Mouse (Mus musculus): ENCODE measurements at regions not wholly inside any gene's neighbourhood (a gene's known extent, or its start where the extent isn't known, plus 50 kb on each side); places are given as distances from the start of the nearest gene placed in this dataset.

DNA sequence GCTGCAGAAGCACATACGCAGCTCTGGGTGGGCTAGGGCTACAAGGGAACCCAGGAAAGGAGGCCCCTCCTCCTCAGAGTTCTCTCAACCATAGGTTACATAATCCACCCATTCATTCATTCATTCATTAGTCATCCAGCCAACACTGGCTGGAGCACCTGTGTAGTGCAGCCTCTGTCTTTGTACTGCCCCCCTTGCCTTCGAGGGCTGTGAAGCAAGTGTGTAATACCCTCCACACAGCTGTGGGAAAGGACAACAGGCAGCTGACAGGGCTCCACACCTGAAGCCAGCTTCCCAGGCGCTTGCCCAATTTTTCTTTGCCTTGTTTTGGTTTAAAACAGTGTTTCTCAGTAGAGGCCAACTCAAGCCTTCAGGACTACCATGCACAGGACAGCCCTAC lies 285.0 kb upstream of the Runx1 start:
- no peak for TF ChIP-seq CTCF (IDR thresholded peaks at IDR 0.05; ENCODE audit: low read depth, low read length)
- no peak for TF ChIP-seq GATA2 (IDR thresholded peaks at IDR 0.05; ENCODE audit: borderline replicate concordance, low read depth, low read length)
- TF ChIP-seq GATA1 (IDR thresholded peaks at IDR 0.05; ENCODE audit: borderline replicate concordance, low read length) = no peak
- TF ChIP-seq TAL1 (conservative IDR thresholded peaks at IDR 0.05; ENCODE audit: low read depth, low read length) = no peak
